Mouse (Mus musculus) limb, embryonic 15.5 days (tissue): ENCODE data around the gene Nol11. TPM values are rescaled to one million over a fixed set of nuclear protein-coding genes. Genes with fewer than 3 reads are reported as not detected.
"Not testable (repeated sequence)": the region's sequence is repeated elsewhere in the genome, so short reads cannot be mapped to it uniquely, and the experiment has no call there.

Experiments
- ATAC-seq: fragments of 200-750 bp; cut with Nextera tagmentation; 2 replicates; pipeline ENCODE4 v1.8.0; 2017; ENCODE audit warnings: low read depth, moderate TSS enrichment; ENCODE audit not compliant: insufficient number of reproducible peaks, low FRiP score, low TSS enrichment
- H3K27ac ChIP-seq: fragments of 300-500 bp; sonication (generic); 2 replicates; pipeline ENCODE4 v1.5.1; 2015; ENCODE audit warnings: moderate library complexity, mild to moderate bottlenecking, inconsistent platforms
- H3K27me3 ChIP-seq: fragments of 300-500 bp; sonication (generic); 2 replicates; pipeline ENCODE4 v1.6.1; 2015; ENCODE audit warnings: inconsistent platforms
- H3K36me3 ChIP-seq: fragments of 300-500 bp; sonication (generic); 2 replicates; pipeline ENCODE4 v1.6.1; 2015; ENCODE audit warnings: inconsistent platforms
- H3K4me1 ChIP-seq: fragments of 300-500 bp; sonication (generic); 2 replicates; pipeline ENCODE4 v1.6.1; 2015; ENCODE audit warnings: inconsistent platforms
- H3K4me2 ChIP-seq: fragments of 300-500 bp; sonication (generic); 2 replicates; pipeline ENCODE4 v1.6.1; 2015; ENCODE audit warnings: mild to moderate bottlenecking, inconsistent platforms
- H3K4me3 ChIP-seq: fragments of 300-500 bp; sonication (generic); 2 replicates; pipeline ENCODE4 v1.5.1; 2015; ENCODE audit warnings: mild to moderate bottlenecking, inconsistent platforms
- H3K9ac ChIP-seq: fragments of 300-500 bp; sonication (generic); 2 replicates; pipeline ENCODE4 v1.6.1; 2015; ENCODE audit warnings: inconsistent platforms
- H3K9me3 ChIP-seq: fragments of 300-500 bp; sonication (generic); 2 replicates; pipeline ENCODE4 v1.6.1; 2016; ENCODE audit warnings: inconsistent platforms
- WGBS: fragments of 180-500 bp; shearing (Covaris S2); methylation state at CpG from one replicate; pipeline ENCODE4 v1.1.7; 2015; 5-methylcytosine and 5-hydroxymethylcytosine counted together
- polyA plus RNA-seq: library from polyadenylated mRNA; unstranded; fragments of >200 nt; fragmentation: Nextera tagmentation; extraction: Ambion mirVana; gene quantifications from 2 replicates; pipeline ENCODE4 v1.2.1, GENCODE M21; 2015

Gene Nol11
- polyA plus RNA-seq, 1 experiment from 2014 or later = 45.0 TPM

- no peak overlapping the region for H3K27ac ChIP-seq
- no peaks in the 10 kb centered on the region for H3K9me3 ChIP-seq
- no peaks in the 10 kb centered on the region for H3K27me3 ChIP-seq
- H3K4me1 ChIP-seq = no peaks in the 10 kb centered on the region
- no peaks in the 10 kb centered on the region for H3K36me3 ChIP-seq
- no peak overlapping the region for H3K9ac ChIP-seq
- no peak overlapping the region for H3K4me2 ChIP-seq
- no peak for ATAC-seq
- WGBS = 82% methylated on average over 7 of the region's 7 CpGs
- no peak overlapping the region for H3K4me3 ChIP-seq
These were observed 34.8 kb downstream of the Nol11 start for GRCm38 (mm10) chr11:107154431-107154830.

- Histone ChIP-seq H3K27ac (no peak overlapping the region), H3K4me1 (no peaks in the 10 kb centered on the region), H3K27me3 (no peaks in the 10 kb centered on the region), H3K4me3 (no peak overlapping the region), H3K4me2 (no peak overlapping the region), H3K9me3 (no peaks in the 10 kb centered on the region), H3K36me3 (no peaks in the 10 kb centered on the region), H3K9ac (no peak overlapping the region)
- 79% methylated on average over 5 of the region's 5 CpGs for WGBS
- no peak for ATAC-seq
These were observed 35.5 kb downstream of the Nol11 start for GRCm38 (mm10) chr11:107153645-107154044.

- Histone ChIP-seq H3K4me2 (no peak overlapping the region), H3K27me3 (no peaks in the 10 kb centered on the region), H3K9ac (no peak overlapping the region), H3K27ac (no peak overlapping the region), H3K4me3 (no peak overlapping the region), H3K9me3 (no peaks in the 10 kb centered on the region), H3K36me3 (no peaks in the 10 kb centered on the region), H3K4me1 (no peaks in the 10 kb centered on the region)
- WGBS = 70% methylated on average over 7 of the region's 7 CpGs
- ATAC-seq = no peak
These were observed 37.4 kb downstream of the Nol11 start for GRCm38 (mm10) chr11:107151809-107152208.

- ATAC-seq, H3K9me3 ChIP-seq, H3K27ac ChIP-seq, H3K4me2 ChIP-seq, H3K4me1 ChIP-seq, H3K36me3 ChIP-seq, H3K27me3 ChIP-seq, H3K4me3 ChIP-seq, H3K9ac ChIP-seq: not testable (repeated sequence)
- WGBS = 95% methylated on average over 11 of the region's 11 CpGs
These were observed 45.2 kb downstream of the Nol11 start for GRCm38 (mm10) chr11:107143956-107144355.

- no peak overlapping the region for H3K27ac ChIP-seq
- H3K9me3 ChIP-seq = no peaks in the 10 kb centered on the region
- H3K4me1 ChIP-seq = no peaks in the 10 kb centered on the region
- no peak overlapping the region for H3K4me3 ChIP-seq
- no peaks in the 10 kb centered on the region for H3K27me3 ChIP-seq
- WGBS = 82% methylated on average over 2 of the region's 2 CpGs
- no peak for ATAC-seq
- no peak overlapping the region for H3K9ac ChIP-seq
- no peak overlapping the region for H3K4me2 ChIP-seq
- H3K36me3 ChIP-seq = no peaks in the 10 kb centered on the region
These were observed 46.8 kb downstream of the Nol11 start for GRCm38 (mm10) chr11:107142382-107142781.

- 37% methylated on average over 6 of the region's 6 CpGs for WGBS
- Histone ChIP-seq H3K27ac (no peak overlapping the region), H3K9ac (no peak overlapping the region), H3K4me3 (no peak overlapping the region), H3K4me1 (no peaks in the 10 kb centered on the region), H3K36me3 (no peaks in the 10 kb centered on the region), H3K9me3 (no peaks in the 10 kb centered on the region), H3K4me2 (no peak overlapping the region), H3K27me3 (no peaks in the 10 kb centered on the region)
- ATAC-seq = no peak
These were observed 48.4 kb downstream of the Nol11 start for GRCm38 (mm10) chr11:107140756-107141155.

- 73% methylated on average over 3 of the region's 3 CpGs for WGBS
- H3K27me3 ChIP-seq = no peaks in the 10 kb centered on the region
- no peak overlapping the region for H3K4me3 ChIP-seq
- H3K4me2 ChIP-seq = no peak overlapping the region
- H3K36me3 ChIP-seq = no peaks in the 10 kb centered on the region
- H3K9ac ChIP-seq = no peak overlapping the region
- no peaks in the 10 kb centered on the region for H3K9me3 ChIP-seq
- no peaks in the 10 kb centered on the region for H3K4me1 ChIP-seq
- ATAC-seq = no peak
- no peak overlapping the region for H3K27ac ChIP-seq
These were observed 50.5 kb downstream of the Nol11 start for GRCm38 (mm10) chr11:107138633-107139032.

- no peak overlapping the region for H3K9ac ChIP-seq
- 77% methylated on average over 6 of the region's 6 CpGs for WGBS
These were observed 51.6 kb downstream of the Nol11 start for GRCm38 (mm10) chr11:107137593-107137992.

GRCm38 (mm10) chr11:107136458-107136857 is 52.7 kb downstream of the Nol11 start:
- not testable (repeated sequence) for H3K36me3 ChIP-seq, H3K9ac ChIP-seq, H3K4me2 ChIP-seq, H3K4me1 ChIP-seq, H3K9me3 ChIP-seq, H3K4me3 ChIP-seq, ATAC-seq, H3K27me3 ChIP-seq, H3K27ac ChIP-seq
- WGBS = 87% methylated on average over 10 of the region's 10 CpGs

More at GRCm38 (mm10) chr11:107137593-107137992, 51.6 kb downstream of the Nol11 start:
- H3K9me3 ChIP-seq = no peaks in the 10 kb centered on the region
- H3K4me1 ChIP-seq = peaks cover 3% of the 10 kb centered on the region
- no peak overlapping the region for H3K4me2 ChIP-seq
- no peaks in the 10 kb centered on the region for H3K27me3 ChIP-seq
- no peaks in the 10 kb centered on the region for H3K36me3 ChIP-seq
- ATAC-seq = no peak
- H3K27ac ChIP-seq = no peak overlapping the region
- H3K4me3 ChIP-seq = no peak overlapping the region

- H3K4me3 ChIP-seq = no peak overlapping the region
- H3K9me3 ChIP-seq = no peaks in the 10 kb centered on the region
- H3K4me1 ChIP-seq = peaks cover 4% of the 10 kb centered on the region
- no peak overlapping the region for H3K4me2 ChIP-seq
- no peak overlapping the region for H3K9ac ChIP-seq
- H3K36me3 ChIP-seq = no peaks in the 10 kb centered on the region
- no peak for ATAC-seq
- no peaks in the 10 kb centered on the region for H3K27me3 ChIP-seq
- H3K27ac ChIP-seq = no peak overlapping the region
- 55% methylated on average over 3 of the region's 3 CpGs for WGBS
These were observed 53.4 kb downstream of the Nol11 start for GRCm38 (mm10) chr11:107135741-107136140.

GRCm38 (mm10) chr11:107132426-107132825 is 56.8 kb downstream of the Nol11 start:
- H3K9ac ChIP-seq = peak overlapping the region; percentile 47; the same call in 1 of the 2 replicates
- WGBS = 0% methylated on average over 16 of the region's 16 CpGs
- peak overlapping the region; percentile 95 for H3K27ac ChIP-seq
- H3K4me2 ChIP-seq = peak overlapping the region; percentile 84
- no peak for ATAC-seq
- peak overlapping the region; percentile 86 for H3K4me3 ChIP-seq
- no peaks in the 10 kb centered on the region for H3K27me3 ChIP-seq
- H3K9me3 ChIP-seq = no peaks in the 10 kb centered on the region
- H3K4me1 ChIP-seq = peaks cover 17% of the 10 kb centered on the region
- no peaks in the 10 kb centered on the region for H3K36me3 ChIP-seq

GRCm38 (mm10) chr11:107131749-107132421 is 57.3 kb downstream of the Nol11 start, which contains the start of gene Bptf:
TSS of gene Bptf (minus strand) at chr11:107132127.
- ATAC-seq = peak; percentile 95
- WGBS = 0% methylated on average over 27 of the region's 94 CpGs

More at GRCm38 (mm10) chr11:107131749-107132421, 57.3 kb downstream of the Nol11 start, which contains the start of gene Bptf:
- Histone ChIP-seq H3K4me3 (peak within 1 kb of the TSS; percentile 86), H3K36me3 (no peaks in the 10 kb centered on the region), H3K4me1 (peaks cover 17% of the 10 kb centered on the region), H3K4me2 (peak within 1 kb of the TSS; percentile 84), H3K27ac (peak within 1 kb of the TSS; percentile 95), H3K9ac (peak within 1 kb of the TSS; percentile 99), H3K9me3 (no peaks in the 10 kb centered on the region), H3K27me3 (no peaks in the 10 kb centered on the region)
